Mouse (Mus musculus) midbrain, embryonic 12.5 days (tissue): Measurements from ENCODE around the gene Dlg2. TPM values are rescaled to one million over a fixed set of nuclear protein-coding genes. Genes with fewer than 3 reads are reported as not detected.

ENCODE experiments used
- ATAC-seq: fragments of 200-750 bp; cut with Nextera tagmentation; 2 replicates; pipeline ENCODE4 v1.8.0; 2017; ENCODE audit warnings: low read depth, moderate TSS enrichment, moderate library complexity; ENCODE audit not compliant: low FRiP score
- H3K27ac ChIP-seq: fragments of 300-500 bp; sonication (generic); replicated peaks from 2 replicates; pipeline ENCODE4 v1.5.1; 2016; ENCODE audit warnings: mild to moderate bottlenecking
- H3K27me3 ChIP-seq: fragments of 300-500 bp; sonication (generic); 2 replicates; pipeline ENCODE4 v1.6.1; 2016; ENCODE audit warnings: mild to moderate bottlenecking
- H3K36me3 ChIP-seq: fragments of 300-500 bp; sonication (generic); 2 replicates; pipeline ENCODE4 v1.6.1; 2016
- H3K4me1 ChIP-seq: fragments of 300-500 bp; sonication (generic); 2 replicates; pipeline ENCODE4 v1.6.1; 2016
- H3K4me2 ChIP-seq: fragments of 300-500 bp; sonication (generic); replicated peaks from 2 replicates; pipeline ENCODE4 v1.6.1; 2016; ENCODE audit warnings: mild to moderate bottlenecking, moderate library complexity
- H3K4me3 ChIP-seq: fragments of 300-500 bp; sonication (generic); 2 replicates; pipeline ENCODE4 v1.5.1; 2016; ENCODE audit warnings: mild to moderate bottlenecking
- H3K9ac ChIP-seq: fragments of 300-500 bp; sonication (generic); replicated peaks from 2 replicates; pipeline ENCODE4 v1.6.1; 2016; ENCODE audit warnings: mild to moderate bottlenecking, moderate library complexity
- H3K9me3 ChIP-seq: fragments of 300-500 bp; sonication (generic); 2 replicates; pipeline ENCODE4 v1.6.1; 2016; ENCODE audit warnings: mild to moderate bottlenecking
- WGBS: fragments of 180-500 bp; shearing (Covaris S2); methylation state at CpG from one replicate; pipeline ENCODE4 v1.1.7; 2016; 5-methylcytosine and 5-hydroxymethylcytosine counted together
- polyA plus RNA-seq: library from polyadenylated mRNA; unstranded; fragments of >200 nt; fragmentation: Nextera tagmentation; extraction: Ambion mirVana; gene quantifications from 2 replicates; pipeline ENCODE4 v1.2.1, GENCODE M21; 2016

Gene Dlg2
- polyA plus RNA-seq, 1 experiment from 2014 or later = 4.2 TPM

GRCm38 (mm10) chr7:91514445-91514844, 1038.0 kb downstream of the Dlg2 start:
- H3K4me1 ChIP-seq = no peaks in the 10 kb centered on the region
- H3K4me2 ChIP-seq = no peak overlapping the region
- H3K27me3 ChIP-seq = no peaks in the 10 kb centered on the region
- no peak overlapping the region for H3K27ac ChIP-seq
- 68% methylated on average over 3 of the region's 3 CpGs for WGBS
- no peak overlapping the region for H3K9ac ChIP-seq
- no peak overlapping the region for H3K4me3 ChIP-seq
- ATAC-seq = no peak
- H3K36me3 ChIP-seq = no peaks in the 10 kb centered on the region
- H3K9me3 ChIP-seq = no peaks in the 10 kb centered on the region

- Histone ChIP-seq H3K4me2 (no peak overlapping the region), H3K36me3 (no peaks in the 10 kb centered on the region), H3K4me1 (no peaks in the 10 kb centered on the region), H3K27ac (no peak overlapping the region), H3K9me3 (no peaks in the 10 kb centered on the region), H3K27me3 (no peaks in the 10 kb centered on the region), H3K4me3 (no peak overlapping the region), H3K9ac (no peak overlapping the region)
- WGBS = 77% methylated on average over 3 of the region's 3 CpGs
- ATAC-seq = no peak
Observed at GRCm38 (mm10) chr7:91516225-91516624, 1039.8 kb downstream of the Dlg2 start.

- Histone ChIP-seq H3K27ac (no peak overlapping the region), H3K4me1 (no peaks in the 10 kb centered on the region), H3K4me3 (no peak overlapping the region), H3K27me3 (no peaks in the 10 kb centered on the region), H3K4me2 (no peak overlapping the region), H3K36me3 (no peaks in the 10 kb centered on the region), H3K9me3 (no peaks in the 10 kb centered on the region), H3K9ac (no peak overlapping the region)
- 90% methylated on average over 1 of the region's 1 CpGs for WGBS
- no peak for ATAC-seq
Observed at GRCm38 (mm10) chr7:91525859-91526258, 1049.4 kb downstream of the Dlg2 start.

- WGBS = 2% methylated on average over 29 of the region's 29 CpGs
- H3K27ac ChIP-seq = no peak overlapping the region
- peak; percentile 86 for ATAC-seq
Observed at GRCm38 (mm10) chr7:91542597-91543285, 1066.3 kb downstream of the Dlg2 start.

GRCm38 (mm10) chr7:91543286-91543650, 1066.8 kb downstream of the Dlg2 start:
- Histone ChIP-seq H3K4me1 (peaks cover 10% of the 10 kb centered on the region; the same call in 1 of the 2 replicates), H3K4me2 (peak overlapping the region; percentile 78), H3K9me3 (no peaks in the 10 kb centered on the region), H3K4me3 (peak overlapping the region; percentile 48), H3K9ac (peak overlapping the region; percentile 53; the same call in 1 of the 2 replicates), H3K27me3 (peaks cover 3% of the 10 kb centered on the region), H3K27ac (no peak overlapping the region), H3K36me3 (no peaks in the 10 kb centered on the region)
- WGBS = 38% methylated on average over 4 of the region's 4 CpGs
- ATAC-seq = peak; percentile 55

More at GRCm38 (mm10) chr7:91542597-91543285, 1066.3 kb downstream of the Dlg2 start:
- Histone ChIP-seq H3K9me3 (no peaks in the 10 kb centered on the region), H3K4me3 (peak overlapping the region; percentile 48), H3K36me3 (no peaks in the 10 kb centered on the region), H3K4me2 (peak overlapping the region; percentile 78), H3K4me1 (peaks cover 10% of the 10 kb centered on the region; the same call in 1 of the 2 replicates), H3K27me3 (peaks cover 3% of the 10 kb centered on the region), H3K9ac (peak overlapping the region; percentile 53)

GRCm38 (mm10) chr7:91544600-91544999, 1068.1 kb downstream of the Dlg2 start:
- no peak overlapping the region for H3K27ac ChIP-seq
- no peak overlapping the region for H3K9ac ChIP-seq
- no peak for ATAC-seq
- H3K27me3 ChIP-seq = peaks cover 3% of the 10 kb centered on the region
- no peak overlapping the region for H3K4me3 ChIP-seq
- no peaks in the 10 kb centered on the region for H3K36me3 ChIP-seq
- H3K9me3 ChIP-seq = no peaks in the 10 kb centered on the region
- 82% methylated on average over 3 of the region's 3 CpGs for WGBS
- H3K4me2 ChIP-seq = no peak overlapping the region
- peaks cover 10% of the 10 kb centered on the region; the same call in 1 of the 2 replicates for H3K4me1 ChIP-seq

- Histone ChIP-seq H3K4me1 (no peaks in the 10 kb centered on the region), H3K9ac (no peak overlapping the region), H3K36me3 (no peaks in the 10 kb centered on the region), H3K27me3 (no peaks in the 10 kb centered on the region), H3K9me3 (no peaks in the 10 kb centered on the region), H3K4me3 (no peak overlapping the region), H3K4me2 (no peak overlapping the region), H3K27ac (no peak overlapping the region)
- 62% methylated on average over 1 of the region's 1 CpGs for WGBS
- no peak for ATAC-seq
Observed at GRCm38 (mm10) chr7:91548796-91549195, 1072.3 kb downstream of the Dlg2 start.

GRCm38 (mm10) chr7:91557582-91557981, 1081.1 kb downstream of the Dlg2 start:
- H3K27me3 ChIP-seq = no peaks in the 10 kb centered on the region

GRCm38 (mm10) chr7:91567423-91567822, 1091.0 kb downstream of the Dlg2 start:
- Histone ChIP-seq H3K36me3 (no peaks in the 10 kb centered on the region), H3K4me2 (no peak overlapping the region)

More at GRCm38 (mm10) chr7:91557582-91557981, 1081.1 kb downstream of the Dlg2 start:
- Histone ChIP-seq H3K4me2 (no peak overlapping the region), H3K9ac (no peak overlapping the region), H3K36me3 (no peaks in the 10 kb centered on the region), H3K4me1 (no peaks in the 10 kb centered on the region), H3K27ac (no peak overlapping the region), H3K4me3 (no peak overlapping the region), H3K9me3 (no peaks in the 10 kb centered on the region)
- no peak for ATAC-seq

GRCm38 (mm10) chr7:91570969-91571368, 1094.5 kb downstream of the Dlg2 start:
- Histone ChIP-seq H3K9ac (no peak overlapping the region), H3K4me3 (no peak overlapping the region), H3K4me2 (no peak overlapping the region), H3K27me3 (no peaks in the 10 kb centered on the region), H3K36me3 (no peaks in the 10 kb centered on the region), H3K9me3 (no peaks in the 10 kb centered on the region), H3K4me1 (no peaks in the 10 kb centered on the region), H3K27ac (no peak overlapping the region)
- WGBS = 90% methylated on average over 2 of the region's 2 CpGs
- no peak for ATAC-seq

More at GRCm38 (mm10) chr7:91567423-91567822, 1091.0 kb downstream of the Dlg2 start:
- Histone ChIP-seq H3K4me1 (no peaks in the 10 kb centered on the region), H3K9me3 (no peaks in the 10 kb centered on the region), H3K4me3 (no peak overlapping the region), H3K9ac (no peak overlapping the region), H3K27me3 (no peaks in the 10 kb centered on the region), H3K27ac (no peak overlapping the region)
- no peak for ATAC-seq

- Histone ChIP-seq H3K36me3 (no peaks in the 10 kb centered on the region), H3K9ac (no peak overlapping the region), H3K4me2 (no peak overlapping the region), H3K9me3 (no peaks in the 10 kb centered on the region), H3K4me1 (no peaks in the 10 kb centered on the region), H3K27ac (no peak overlapping the region), H3K4me3 (no peak overlapping the region), H3K27me3 (no peaks in the 10 kb centered on the region)
- 60% methylated on average over 2 of the region's 2 CpGs for WGBS
- ATAC-seq = no peak
Observed at GRCm38 (mm10) chr7:91572666-91573065, 1096.2 kb downstream of the Dlg2 start.

- H3K27ac ChIP-seq = no peak overlapping the region
- no peak for ATAC-seq
Observed at GRCm38 (mm10) chr7:91573321-91573720, 1096.8 kb downstream of the Dlg2 start.

GRCm38 (mm10) chr7:91576216-91576615, 1099.7 kb downstream of the Dlg2 start:
- WGBS = 90% methylated on average over 6 of the region's 6 CpGs
- Histone ChIP-seq H3K36me3 (no peaks in the 10 kb centered on the region), H3K9me3 (no peaks in the 10 kb centered on the region), H3K4me1 (no peaks in the 10 kb centered on the region), H3K27me3 (no peaks in the 10 kb centered on the region), H3K9ac (no peak overlapping the region), H3K4me2 (no peak overlapping the region), H3K4me3 (no peak overlapping the region), H3K27ac (no peak overlapping the region)
- no peak for ATAC-seq

More at GRCm38 (mm10) chr7:91573321-91573720, 1096.8 kb downstream of the Dlg2 start:
- Histone ChIP-seq H3K4me3 (no peak overlapping the region), H3K9ac (no peak overlapping the region), H3K9me3 (no peaks in the 10 kb centered on the region), H3K27me3 (no peaks in the 10 kb centered on the region), H3K4me1 (no peaks in the 10 kb centered on the region), H3K4me2 (no peak overlapping the region), H3K36me3 (no peaks in the 10 kb centered on the region)
